Mouse (Mus musculus): ENCODE measurements at regions not wholly inside any gene's neighbourhood (a gene's known extent, or its start where the extent isn't known, plus 50 kb on each side); places are given as distances from the start of the nearest gene placed in this dataset.

GRCm38 (mm10) chr6:51280231-51280630 is 152.2 kb upstream of the Nfe2l3 start:
- H3K4me3 ChIP-seq (ENCODE audit: insufficient read depth, low read length) = no peak overlapping the region
- no peak overlapping the region for H3K27ac ChIP-seq (ENCODE audit: insufficient read depth, low read depth, low read length)
- TF ChIP-seq POLR2A (IDR thresholded peaks at IDR 0.05; ENCODE audit: borderline replicate concordance, low read depth, low read length) = no peak
- TF ChIP-seq CTCF (IDR thresholded peaks at IDR 0.05; ENCODE audit: low read depth, low read length) = no peak
- H3K4me1 ChIP-seq (ENCODE audit: control insufficient read depth, insufficient read depth, low read length) = no peaks in the 10 kb centered on the region

- Histone ChIP-seq H3K27ac (ENCODE audit: insufficient read depth, low read depth, low read length) (no peak overlapping the region), H3K4me1 (ENCODE audit: control insufficient read depth, insufficient read depth, low read length) (no peaks in the 10 kb centered on the region), H3K4me3 (ENCODE audit: insufficient read depth, low read length) (no peak overlapping the region)
- TF ChIP-seq POLR2A (IDR thresholded peaks at IDR 0.05; ENCODE audit: borderline replicate concordance, low read depth, low read length) (no peak), CTCF (IDR thresholded peaks at IDR 0.05; ENCODE audit: low read depth, low read length) (no peak)
Measured at GRCm38 (mm10) chr6:51283916-51284706, 148.4 kb upstream of the Nfe2l3 start.

GRCm38 (mm10) chr6:51284881-51285280 is 147.6 kb upstream of the Nfe2l3 start:
- Histone ChIP-seq H3K4me1 (ENCODE audit: control insufficient read depth, insufficient read depth, low read length) (no peaks in the 10 kb centered on the region), H3K27ac (ENCODE audit: insufficient read depth, low read depth, low read length) (no peak overlapping the region), H3K4me3 (ENCODE audit: insufficient read depth, low read length) (no peak overlapping the region)
- TF ChIP-seq POLR2A (IDR thresholded peaks at IDR 0.05; ENCODE audit: borderline replicate concordance, low read depth, low read length) = no peak
- TF ChIP-seq CTCF (IDR thresholded peaks at IDR 0.05; ENCODE audit: low read depth, low read length) = no peak

GRCm38 (mm10) chr6:51286836-51287235 is 145.6 kb upstream of the Nfe2l3 start:
- no peak overlapping the region for H3K27ac ChIP-seq (ENCODE audit: insufficient read depth, low read depth, low read length)
- no peak overlapping the region for H3K4me3 ChIP-seq (ENCODE audit: insufficient read depth, low read length)
- no peaks in the 10 kb centered on the region for H3K4me1 ChIP-seq (ENCODE audit: control insufficient read depth, insufficient read depth, low read length)
- TF ChIP-seq POLR2A (IDR thresholded peaks at IDR 0.05; ENCODE audit: borderline replicate concordance, low read depth, low read length) (no peak), CTCF (IDR thresholded peaks at IDR 0.05; ENCODE audit: low read depth, low read length) (no peak)

- Histone ChIP-seq H3K4me3 (ENCODE audit: insufficient read depth, low read length) (no peak overlapping the region), H3K27ac (ENCODE audit: insufficient read depth, low read depth, low read length) (no peak overlapping the region), H3K4me1 (ENCODE audit: control insufficient read depth, insufficient read depth, low read length) (no peaks in the 10 kb centered on the region)
- TF ChIP-seq CTCF (IDR thresholded peaks at IDR 0.05; ENCODE audit: low read depth, low read length) = no peak
- TF ChIP-seq POLR2A (IDR thresholded peaks at IDR 0.05; ENCODE audit: borderline replicate concordance, low read depth, low read length) = no peak
Measured at GRCm38 (mm10) chr6:51287383-51287782, 145.1 kb upstream of the Nfe2l3 start.

GRCm38 (mm10) chr6:51287807-51288206 is 144.7 kb upstream of the Nfe2l3 start:
- Histone ChIP-seq H3K4me1 (ENCODE audit: control insufficient read depth, insufficient read depth, low read length) (no peaks in the 10 kb centered on the region), H3K27ac (ENCODE audit: insufficient read depth, low read depth, low read length) (no peak overlapping the region), H3K4me3 (ENCODE audit: insufficient read depth, low read length) (no peak overlapping the region)
- TF ChIP-seq CTCF (IDR thresholded peaks at IDR 0.05; ENCODE audit: low read depth, low read length) (no peak), POLR2A (IDR thresholded peaks at IDR 0.05; ENCODE audit: borderline replicate concordance, low read depth, low read length) (no peak)

- Histone ChIP-seq H3K27ac (ENCODE audit: insufficient read depth, low read depth, low read length) (no peak overlapping the region), H3K4me3 (ENCODE audit: insufficient read depth, low read length) (no peak overlapping the region), H3K4me1 (ENCODE audit: control insufficient read depth, insufficient read depth, low read length) (no peaks in the 10 kb centered on the region)
- TF ChIP-seq POLR2A (IDR thresholded peaks at IDR 0.05; ENCODE audit: borderline replicate concordance, low read depth, low read length) (no peak), CTCF (IDR thresholded peaks at IDR 0.05; ENCODE audit: low read depth, low read length) (no peak)
Measured at GRCm38 (mm10) chr6:51288306-51289066, 144.0 kb upstream of the Nfe2l3 start.

- no peak overlapping the region for H3K27ac ChIP-seq (ENCODE audit: insufficient read depth, low read depth, low read length)
Measured at GRCm38 (mm10) chr6:51289067-51289725, 143.3 kb upstream of the Nfe2l3 start.

GRCm38 (mm10) chr6:51300694-51301417 is 131.6 kb upstream of the Nfe2l3 start:
- Histone ChIP-seq H3K4me1 (ENCODE audit: control insufficient read depth, insufficient read depth, low read length) (no peaks in the 10 kb centered on the region), H3K27ac (ENCODE audit: insufficient read depth, low read depth, low read length) (no peak overlapping the region), H3K4me3 (ENCODE audit: insufficient read depth, low read length) (no peak overlapping the region)
- no peak for TF ChIP-seq POLR2A (IDR thresholded peaks at IDR 0.05; ENCODE audit: borderline replicate concordance, low read depth, low read length)
- no peak for TF ChIP-seq CTCF (IDR thresholded peaks at IDR 0.05; ENCODE audit: low read depth, low read length)

More at GRCm38 (mm10) chr6:51289067-51289725, 143.3 kb upstream of the Nfe2l3 start:
- no peak for TF ChIP-seq POLR2A (IDR thresholded peaks at IDR 0.05; ENCODE audit: borderline replicate concordance, low read depth, low read length)
- no peak for TF ChIP-seq CTCF (IDR thresholded peaks at IDR 0.05; ENCODE audit: low read depth, low read length)
- Histone ChIP-seq H3K4me1 (ENCODE audit: control insufficient read depth, insufficient read depth, low read length) (no peaks in the 10 kb centered on the region), H3K4me3 (ENCODE audit: insufficient read depth, low read length) (no peak overlapping the region)

Data from bone marrow macrophage, adult 2 months (primary cell).